8 mouse cellular contexts compared by ENCODE assay signal in the genomic region with DNA sequence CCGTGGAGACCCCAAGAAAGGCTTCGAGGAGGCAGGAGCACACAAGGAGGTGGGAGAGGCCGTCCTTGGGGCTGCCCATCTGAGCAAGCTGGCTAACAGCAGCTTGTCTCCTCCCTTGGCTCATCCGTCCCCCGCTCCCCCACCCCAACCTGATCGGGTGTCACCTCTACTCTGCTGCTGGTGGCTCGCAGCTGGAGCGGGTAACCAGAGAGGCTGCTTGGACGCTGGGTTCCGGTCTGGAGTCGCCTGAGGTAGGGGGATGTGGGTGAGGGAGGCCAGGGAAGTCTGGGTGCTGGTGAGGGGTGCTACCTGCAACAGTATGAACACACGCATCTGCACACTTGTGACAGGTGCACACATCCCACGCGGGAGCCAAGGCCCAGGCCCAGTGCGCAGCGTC. TPM values are rescaled to one million over a fixed set of nuclear protein-coding genes. Genes with fewer than 3 reads are reported as not detected.
DNase-seq lines count a peak whose midpoint lies in the region; ATAC-seq and TF ChIP-seq lines count a peak whose summit lies in the region.

A gene (plus strand): TSS at position 151 of the 400 bp plus-strand sequence.

- peak within 1 kb of the TSS; percentile 92 for H3K4me2 ChIP-seq in heart, embryonic 13.5 days
- peak within 1 kb of the TSS; percentile 86 for H3K4me2 ChIP-seq in intestine, embryonic 16.5 days (ENCODE audit: low read depth, low read length)
- peak within 1 kb of the TSS; percentile 89 for H3K4me2 ChIP-seq in midbrain, embryonic 13.5 days (replicated peaks)

- no peak for TF ChIP-seq CTCF in ES-Bruce4 (IDR thresholded peaks at IDR 0.05; ENCODE audit: low read depth, low read length)

- 78% methylated on average over 16 of the region's 16 CpGs for WGBS in heart, embryonic 13.5 days
- WGBS in embryonic facial prominence, embryonic 10.5 days: 78% methylated on average over 16 of the region's 16 CpGs
- WGBS in intestine, embryonic 16.5 days: 82% methylated on average over 16 of the region's 16 CpGs
- WGBS in midbrain, embryonic 13.5 days: 85% methylated on average over 16 of the region's 16 CpGs

- peak within 1 kb of the TSS; percentile 88 for H3K27ac ChIP-seq in heart, embryonic 13.5 days (replicated peaks)
- peak within 1 kb of the TSS; percentile 88 for H3K27ac ChIP-seq in ES-Bruce4 (ENCODE audit: insufficient read depth, low read length)
- H3K27ac ChIP-seq in embryonic facial prominence, embryonic 10.5 days (replicated peaks): peak within 1 kb of the TSS; percentile 91
- H3K27ac ChIP-seq in intestine, embryonic 16.5 days (ENCODE audit: low read length): peak within 1 kb of the TSS; percentile 77
- H3K27ac ChIP-seq in midbrain, embryonic 13.5 days: peak within 1 kb of the TSS; percentile 89

- no peak for DNase-seq in heart, postnatal 36 days
- no peak for DNase-seq in embryonic facial prominence, embryonic 10.5 days (ENCODE audit: low spot score)
- DNase-seq in embryo, embryonic 10 days (ENCODE audit: low spot score): no peak
- no peak for DNase-seq in cerebellum, postnatal 14 days

- peaks cover 24% of the 10 kb centered on the region for H3K36me3 ChIP-seq in heart, embryonic 13.5 days
- H3K36me3 ChIP-seq in ES-Bruce4 (ENCODE audit: control insufficient read depth, insufficient read depth, low read length, poor library complexity, severe bottlenecking): no peaks in the 10 kb centered on the region
- H3K36me3 ChIP-seq in embryonic facial prominence, embryonic 10.5 days (replicated peaks): peaks cover 30% of the 10 kb centered on the region
- H3K36me3 ChIP-seq in intestine, embryonic 16.5 days (ENCODE audit: control insufficient read depth, insufficient read depth, low read length): 0 out of 2 replicates have a peak, but pooled peaks cover 5% of the 10 kb centered on the region
- peaks cover 23% of the 10 kb centered on the region for H3K36me3 ChIP-seq in midbrain, embryonic 13.5 days

- intact Hi-C loops in heart, postnatal 36 days (cut with DNase I): no loop called here

- H3K27me3 ChIP-seq in heart, embryonic 13.5 days (replicated peaks): no peaks in the 10 kb centered on the region; the same call in 1 of the 2 replicates
- no peaks in the 10 kb centered on the region for H3K27me3 ChIP-seq in ES-Bruce4 (ENCODE audit: control insufficient read depth, insufficient read depth, low read length, poor library complexity, severe bottlenecking)
- H3K27me3 ChIP-seq in embryonic facial prominence, embryonic 10.5 days (replicated peaks; ENCODE audit: low read depth, poor library complexity, severe bottlenecking): no peaks in the 10 kb centered on the region; the same call in 1 of the 2 replicates
- no peaks in the 10 kb centered on the region for H3K27me3 ChIP-seq in intestine, embryonic 16.5 days (replicated peaks; ENCODE audit: control insufficient read depth, insufficient read depth, low read length)
- 0 out of 2 replicates have a peak, but pooled peaks cover 3% of the 10 kb centered on the region for H3K27me3 ChIP-seq in midbrain, embryonic 13.5 days

- ATAC-seq in heart, embryonic 13.5 days (ENCODE audit: extremely low read depth, insufficient number of reproducible peaks, low FRiP score, low TSS enrichment): no peak
- no peak for ATAC-seq in intestine, embryonic 16.5 days
- ATAC-seq in midbrain, embryonic 13.5 days: 0 out of 2 replicates have a peak, but pooled peaks have one; percentile 0

- peak within 1 kb of the TSS; percentile 90 for H3K9ac ChIP-seq in heart, embryonic 13.5 days
- peak within 1 kb of the TSS; percentile 68 for H3K9ac ChIP-seq in ES-Bruce4 (ENCODE audit: low read depth, poor library complexity, severe bottlenecking)
- peak within 1 kb of the TSS; percentile 80 for H3K9ac ChIP-seq in intestine, embryonic 16.5 days (ENCODE audit: low read depth, low read length)
- H3K9ac ChIP-seq in midbrain, embryonic 13.5 days (replicated peaks): peak within 1 kb of the TSS; percentile 88

- peaks cover 22% of the 10 kb centered on the region for H3K4me1 ChIP-seq in heart, embryonic 13.5 days
- peaks cover 8% of the 10 kb centered on the region for H3K4me1 ChIP-seq in ES-Bruce4 (ENCODE audit: control insufficient read depth, insufficient read depth, low read length)
- H3K4me1 ChIP-seq in embryonic facial prominence, embryonic 10.5 days: peaks cover 34% of the 10 kb centered on the region
- H3K4me1 ChIP-seq in intestine, embryonic 16.5 days (ENCODE audit: control insufficient read depth, insufficient read depth, low read length): peaks cover 20% of the 10 kb centered on the region
- peaks cover 33% of the 10 kb centered on the region for H3K4me1 ChIP-seq in midbrain, embryonic 13.5 days (replicated peaks)

- 0 out of 2 replicates have a peak, but pooled peaks have one; percentile 22 for TF ChIP-seq EP300 in ES-Bruce4 (IDR thresholded peaks at IDR 0.05; ENCODE audit: insufficient read depth, low read depth, low read length)

- H3K9me3 ChIP-seq in heart, embryonic 13.5 days: no peaks in the 10 kb centered on the region
- no peaks in the 10 kb centered on the region for H3K9me3 ChIP-seq in ES-Bruce4 (replicated peaks; ENCODE audit: control insufficient read depth, insufficient read depth, low read length, poor library complexity, severe bottlenecking)
- no peaks in the 10 kb centered on the region for H3K9me3 ChIP-seq in embryonic facial prominence, embryonic 10.5 days
- H3K9me3 ChIP-seq in intestine, embryonic 16.5 days (ENCODE audit: control insufficient read depth, low read length): no peaks in the 10 kb centered on the region
- no peaks in the 10 kb centered on the region for H3K9me3 ChIP-seq in midbrain, embryonic 13.5 days

- peak within 1 kb of the TSS; percentile 84 for H3K4me3 ChIP-seq in heart, embryonic 13.5 days
- H3K4me3 ChIP-seq in ES-Bruce4 (ENCODE audit: low read depth, low read length): peak within 1 kb of the TSS; percentile 90
- peak within 1 kb of the TSS; percentile 80 for H3K4me3 ChIP-seq in embryonic facial prominence, embryonic 10.5 days
- H3K4me3 ChIP-seq in intestine, embryonic 16.5 days (ENCODE audit: low read length): peak within 1 kb of the TSS; percentile 77
- H3K4me3 ChIP-seq in midbrain, embryonic 13.5 days (replicated peaks): peak within 1 kb of the TSS; percentile 81

- no peak for TF ChIP-seq POLR2A in ES-Bruce4 (IDR thresholded peaks at IDR 0.05; ENCODE audit: insufficient read depth, low read length)

RNA-seq across cellular contexts. Expression of the gene that starts here (rescaled TPM):
- 10.3 and 10.6 TPM in 2 replicates for polyA plus RNA-seq in heart, embryonic 13.5 days (2015; fragmentation: Nextera tagmentation; extraction: Ambion mirVana)
- 10 to 100 TPM in 1 of 2 experiments, 1 to 10 TPM in 1; 8.0 to 11.7 TPM for total RNA-seq in heart, postnatal 36 days (2021)
- polyA plus RNA-seq in ES-Bruce4 (2011; ENCODE audit: insufficient read depth, insufficient read length, low read depth, missing spikeins): 14.2 and 16.1 TPM in 2 replicates
- 5.3 and 7.3 TPM in 2 replicates for polyA plus RNA-seq in embryonic facial prominence, embryonic 10.5 days (2016; fragmentation: Nextera tagmentation; extraction: Ambion mirVana)
- polyA plus RNA-seq in intestine, embryonic 16.5 days (2015; fragmentation: Nextera tagmentation; extraction: Ambion mirVana): 8.2 and 8.7 TPM in 2 replicates
- 8.5 and 9.3 TPM in 2 replicates for polyA plus RNA-seq in midbrain, embryonic 13.5 days (2015; fragmentation: Nextera tagmentation; extraction: Ambion mirVana)
